Mouse (Mus musculus): ENCODE data around the gene Mdk. TPM values are rescaled to one million over a fixed set of nuclear protein-coding genes. Genes with fewer than 3 reads are reported as not detected.

The Mdk gene
- 603 and 654 TPM in 2 replicates for polyA plus RNA-seq (2015; fragmentation: Nextera tagmentation; extraction: Ambion mirVana)

- H3K36me3 ChIP-seq, result peaks cover 53% of the 10 kb centered on the region
- H3K4me1 ChIP-seq, result peaks cover 65% of the 10 kb centered on the region
- peak within 1 kb of the TSS; percentile 91 for H3K9ac ChIP-seq
Observed at GRCm38 (mm10) chr2:91932160-91932711, at the start of gene Mdk. Gene Mdk (minus strand): TSS chr2:91932297.

DNA sequence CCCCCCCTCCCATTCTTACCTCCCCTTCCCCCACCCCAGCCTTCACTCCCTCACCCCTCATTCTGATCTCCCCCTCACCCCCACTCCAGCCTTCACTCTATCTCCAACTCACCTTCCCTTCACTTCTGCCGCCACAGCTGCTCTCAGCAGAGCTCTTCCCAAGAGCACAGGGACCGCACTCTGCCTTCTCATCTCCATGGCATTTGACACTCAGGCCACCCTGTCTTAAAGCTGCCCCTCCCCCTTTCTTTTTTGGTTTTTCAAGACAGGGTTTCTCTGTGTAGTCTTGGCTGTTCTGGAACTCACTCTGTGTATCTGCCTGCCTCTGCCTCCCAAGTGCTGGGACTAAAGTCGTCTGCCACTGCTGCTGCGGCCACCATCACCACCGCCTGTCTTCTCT is 48.7 kb upstream of the Mdk start:
- Histone ChIP-seq H3K9ac (no peak overlapping the region), H3K4me2 (no peak overlapping the region), H3K4me1 (peaks cover 57% of the 10 kb centered on the region), H3K4me3 (no peak overlapping the region), H3K27ac (replicated peaks) (no peak overlapping the region), H3K27me3 (replicated peaks) (peaks cover 15% of the 10 kb centered on the region), H3K36me3 (peaks cover 8% of the 10 kb centered on the region; the same call in 1 of the 2 replicates), H3K9me3 (no peaks in the 10 kb centered on the region)
- ATAC-seq (ENCODE audit: extremely low read depth, insufficient number of reproducible peaks, low FRiP score, low TSS enrichment), result no peak
- 46% methylated on average over 5 of the region's 5 CpGs for WGBS

More at GRCm38 (mm10) chr2:91932160-91932711, at the start of gene Mdk:
- ATAC-seq (ENCODE audit: extremely low read depth, insufficient number of reproducible peaks, low FRiP score, low TSS enrichment), result peak; percentile 19; the same call in 1 of the 2 replicates
- Histone ChIP-seq H3K27ac (replicated peaks) (peak within 1 kb of the TSS; percentile 93), H3K9me3 (no peaks in the 10 kb centered on the region), H3K27me3 (replicated peaks) (peaks cover 12% of the 10 kb centered on the region), H3K4me3 (peak within 1 kb of the TSS; percentile 64), H3K4me2 (peak within 1 kb of the TSS; percentile 81)
- 8% methylated on average over 16 of the region's 16 CpGs for WGBS

- H3K4me2 ChIP-seq, result no peak overlapping the region
- no peak overlapping the region for H3K4me3 ChIP-seq
- H3K9me3 ChIP-seq, result no peaks in the 10 kb centered on the region
- no peak overlapping the region for H3K27ac ChIP-seq (replicated peaks)
- H3K27me3 ChIP-seq (replicated peaks), result peaks cover 21% of the 10 kb centered on the region
- 29% methylated on average over 4 of the region's 4 CpGs for WGBS
- peak overlapping the region; percentile 37; the same call in 1 of the 2 replicates for H3K9ac ChIP-seq
- no peak for ATAC-seq (ENCODE audit: extremely low read depth, insufficient number of reproducible peaks, low FRiP score, low TSS enrichment)
- peaks cover 59% of the 10 kb centered on the region for H3K4me1 ChIP-seq
- peaks cover 8% of the 10 kb centered on the region; the same call in 1 of the 2 replicates for H3K36me3 ChIP-seq
Observed at GRCm38 (mm10) chr2:91980245-91980644, 48.1 kb upstream of the Mdk start.

DNA sequence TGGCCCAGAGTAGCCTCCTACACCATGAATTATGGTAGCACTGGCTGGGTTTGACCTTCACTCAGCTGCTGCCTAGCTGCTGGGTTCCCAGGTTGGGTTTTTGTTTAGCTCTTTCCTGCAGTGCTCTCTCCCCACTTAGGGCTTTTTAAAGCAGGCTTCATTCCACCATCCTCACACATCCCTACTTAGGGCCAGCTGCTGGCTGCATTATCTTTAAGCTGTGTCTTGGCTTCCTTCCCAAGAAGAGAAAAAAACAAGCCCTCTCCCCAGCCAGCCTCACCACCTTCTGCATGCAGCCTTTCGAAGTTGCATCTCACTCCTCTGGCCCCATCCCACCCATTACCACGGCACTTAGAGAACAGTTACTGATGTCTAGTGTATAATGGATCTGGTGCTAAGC is 46.5 kb upstream of the Mdk start:
- Histone ChIP-seq H3K36me3 (peaks cover 8% of the 10 kb centered on the region; the same call in 1 of the 2 replicates), H3K27me3 (replicated peaks) (peaks cover 38% of the 10 kb centered on the region), H3K4me2 (peak overlapping the region; percentile 16; the same call in 1 of the 2 replicates), H3K4me3 (no peak overlapping the region), H3K4me1 (peaks cover 46% of the 10 kb centered on the region), H3K9ac (peak overlapping the region; percentile 65), H3K9me3 (no peaks in the 10 kb centered on the region), H3K27ac (replicated peaks) (peak overlapping the region; percentile 83)
- WGBS, result 12% methylated on average over 2 of the region's 2 CpGs
- ATAC-seq (ENCODE audit: extremely low read depth, insufficient number of reproducible peaks, low FRiP score, low TSS enrichment), result no peak

DNA sequence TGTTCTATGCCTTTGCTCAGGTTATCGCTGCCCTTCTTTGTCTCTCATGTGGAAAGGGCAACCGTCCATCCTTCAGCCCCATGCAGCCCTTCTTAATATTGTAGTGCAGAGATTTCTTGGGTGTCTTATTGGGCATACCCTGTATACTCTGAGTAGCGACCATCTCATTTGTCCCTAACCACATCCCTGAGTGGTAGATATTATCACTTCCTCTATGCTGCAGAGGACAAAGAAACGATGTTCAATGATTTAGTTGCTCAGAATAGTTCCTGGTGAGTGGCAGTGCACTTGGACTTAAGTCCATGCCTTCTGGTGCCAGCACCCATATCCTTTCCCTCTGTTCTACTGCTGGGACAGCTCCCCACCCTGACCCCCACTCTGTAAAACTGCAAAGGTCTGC is 45.9 kb upstream of the Mdk start:
- H3K27ac ChIP-seq (replicated peaks), result peak overlapping the region; percentile 83
- H3K4me1 ChIP-seq, result peaks cover 46% of the 10 kb centered on the region
- no peak for ATAC-seq (ENCODE audit: extremely low read depth, insufficient number of reproducible peaks, low FRiP score, low TSS enrichment)
- H3K4me3 ChIP-seq, result no peak overlapping the region
- peak overlapping the region; percentile 16; the same call in 1 of the 2 replicates for H3K4me2 ChIP-seq
- H3K9me3 ChIP-seq, result no peaks in the 10 kb centered on the region
- peak overlapping the region; percentile 65 for H3K9ac ChIP-seq
- H3K36me3 ChIP-seq, result peaks cover 8% of the 10 kb centered on the region; the same call in 1 of the 2 replicates
- 60% methylated on average over 4 of the region's 4 CpGs for WGBS
- peaks cover 42% of the 10 kb centered on the region for H3K27me3 ChIP-seq (replicated peaks)

GRCm38 (mm10) chr2:91975581-91976541 is 43.8 kb upstream of the Mdk start, which contains the start of gene Dgkz:
Gene Dgkz (minus strand): TSS chr2:91975864.
- H3K4me1 ChIP-seq, result peaks cover 65% of the 10 kb centered on the region
- H3K4me2 ChIP-seq, result peak within 1 kb of the TSS; percentile 75
- H3K9ac ChIP-seq, result peak within 1 kb of the TSS; percentile 77
- no peaks in the 10 kb centered on the region for H3K36me3 ChIP-seq
- no peaks in the 10 kb centered on the region for H3K9me3 ChIP-seq
- peak within 1 kb of the TSS; percentile 56 for H3K4me3 ChIP-seq
- whole genome bisulfite sequencing, result under 1% methylated on average over 78 of the region's 79 CpGs
- no peak for ATAC-seq (ENCODE audit: extremely low read depth, insufficient number of reproducible peaks, low FRiP score, low TSS enrichment)
- H3K27ac ChIP-seq (replicated peaks), result no peak within 1 kb of the TSS
- peaks cover 42% of the 10 kb centered on the region for H3K27me3 ChIP-seq (replicated peaks)

- Histone ChIP-seq H3K4me1 (peaks cover 49% of the 10 kb centered on the region), H3K9ac (no peak overlapping the region), H3K9me3 (no peaks in the 10 kb centered on the region), H3K27ac (replicated peaks) (no peak overlapping the region), H3K4me2 (no peak overlapping the region), H3K27me3 (replicated peaks) (peaks cover 42% of the 10 kb centered on the region), H3K36me3 (no peaks in the 10 kb centered on the region), H3K4me3 (no peak overlapping the region)
- WGBS, result 55% methylated on average over 7 of the region's 7 CpGs
- ATAC-seq (ENCODE audit: extremely low read depth, insufficient number of reproducible peaks, low FRiP score, low TSS enrichment), result no peak
Observed at GRCm38 (mm10) chr2:91973416-91974135, 41.5 kb upstream of the Mdk start.

- Histone ChIP-seq H3K9me3 (no peaks in the 10 kb centered on the region), H3K4me3 (no peak overlapping the region), H3K27me3 (replicated peaks) (peaks cover 40% of the 10 kb centered on the region), H3K36me3 (no peaks in the 10 kb centered on the region), H3K4me2 (peak overlapping the region; percentile 61), H3K9ac (peak overlapping the region; percentile 65; the same call in 1 of the 2 replicates), H3K4me1 (peaks cover 46% of the 10 kb centered on the region), H3K27ac (replicated peaks) (peak overlapping the region; percentile 88)
- 32% methylated on average over 13 of the region's 13 CpGs for WGBS
- ATAC-seq (ENCODE audit: extremely low read depth, insufficient number of reproducible peaks, low FRiP score, low TSS enrichment), result 0 out of 2 replicates have a peak, but pooled peaks have one; percentile 10
Observed at GRCm38 (mm10) chr2:91972121-91972566, 40.0 kb upstream of the Mdk start.

GRCm38 (mm10) chr2:91971231-91972097 is 39.4 kb upstream of the Mdk start:
- WGBS, result 11% methylated on average over 21 of the region's 21 CpGs
- H3K9ac ChIP-seq, result peak overlapping the region; percentile 65
- H3K9me3 ChIP-seq, result no peaks in the 10 kb centered on the region
- peak; percentile 12; the same call in 1 of the 2 replicates for ATAC-seq (ENCODE audit: extremely low read depth, insufficient number of reproducible peaks, low FRiP score, low TSS enrichment)
- H3K27me3 ChIP-seq (replicated peaks), result peaks cover 34% of the 10 kb centered on the region
- H3K27ac ChIP-seq (replicated peaks), result peak overlapping the region; percentile 88
- peak overlapping the region; percentile 61 for H3K4me2 ChIP-seq
- H3K36me3 ChIP-seq, result no peaks in the 10 kb centered on the region
- H3K4me1 ChIP-seq, result peaks cover 46% of the 10 kb centered on the region
- peak overlapping the region; percentile 21; the same call in 1 of the 2 replicates for H3K4me3 ChIP-seq

- peak overlapping the region; percentile 63 for H3K9ac ChIP-seq
- peaks cover 54% of the 10 kb centered on the region for H3K4me1 ChIP-seq
- 45% methylated on average over 11 of the region's 11 CpGs for WGBS
Observed at GRCm38 (mm10) chr2:91967962-91968361, 35.9 kb upstream of the Mdk start.

More at GRCm38 (mm10) chr2:91967962-91968361, 35.9 kb upstream of the Mdk start:
- Histone ChIP-seq H3K27me3 (replicated peaks) (no peaks in the 10 kb centered on the region), H3K36me3 (no peaks in the 10 kb centered on the region), H3K4me2 (no peak overlapping the region), H3K27ac (replicated peaks) (peak overlapping the region; percentile 83), H3K4me3 (no peak overlapping the region), H3K9me3 (no peaks in the 10 kb centered on the region)
- no peak for ATAC-seq (ENCODE audit: extremely low read depth, insufficient number of reproducible peaks, low FRiP score, low TSS enrichment)
